Mouse (Mus musculus): ENCODE measurements around the gene Kcna2. TPM values are rescaled to one million over a fixed set of nuclear protein-coding genes. Genes with fewer than 3 reads are reported as not detected.

The Kcna2 gene
- polyA plus RNA-seq, 1 experiment = 46.9 TPM

DNA sequence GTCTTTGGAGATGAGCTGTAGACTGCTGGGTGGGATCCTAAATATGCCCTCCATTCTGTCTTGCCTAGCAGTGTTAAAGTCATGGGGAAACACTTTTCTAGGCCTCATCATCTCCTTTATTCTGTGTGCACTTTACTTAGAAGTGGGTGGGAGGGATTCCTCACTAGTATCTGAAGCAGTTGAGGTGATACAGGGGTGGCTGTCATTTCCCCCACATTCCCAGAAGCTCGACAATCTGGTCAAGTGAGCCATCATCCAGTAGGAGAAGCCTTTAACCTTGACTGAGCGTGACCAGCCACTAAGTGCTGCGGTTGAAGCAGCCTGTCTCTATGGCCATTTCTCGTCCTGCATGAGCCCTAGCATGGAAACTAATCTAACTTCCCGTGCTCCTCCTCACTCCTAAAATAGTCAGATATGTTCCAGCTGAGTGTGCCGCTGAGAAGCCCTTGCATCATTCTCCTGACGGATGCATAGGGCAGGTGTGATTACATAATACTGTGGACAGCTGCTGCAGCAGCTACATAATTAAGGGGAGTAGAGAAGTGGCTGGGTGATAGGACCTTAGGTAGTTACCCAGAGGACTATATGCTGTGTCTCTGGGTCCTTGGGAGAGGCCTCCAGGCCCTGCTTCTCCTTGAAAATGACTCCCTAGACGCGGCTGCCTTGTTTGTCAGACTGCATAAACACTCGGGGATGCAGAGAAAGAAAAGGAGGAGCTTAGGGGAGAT, 12.2 kb downstream of the Kcna2 start:
- WGBS = 38% methylated on average over 10 of the region's 10 CpGs
- H3K27ac ChIP-seq (ENCODE audit: insufficient read depth, low read depth, low read length) = peak overlapping the region; percentile 58
- H3K4me1 ChIP-seq (ENCODE audit: control insufficient read depth, insufficient read depth, low read length) = peaks cover 13% of the 10 kb centered on the region
- no peak overlapping the region for H3K4me3 ChIP-seq (ENCODE audit: insufficient read depth, low read depth, low read length)
- TF ChIP-seq CTCF (IDR thresholded peaks at IDR 0.05; ENCODE audit: insufficient read depth, low read depth, low read length) (no peak), POLR2A (IDR thresholded peaks at IDR 0.05; ENCODE audit: insufficient read depth, low read depth, low read length) (no peak)

DNA sequence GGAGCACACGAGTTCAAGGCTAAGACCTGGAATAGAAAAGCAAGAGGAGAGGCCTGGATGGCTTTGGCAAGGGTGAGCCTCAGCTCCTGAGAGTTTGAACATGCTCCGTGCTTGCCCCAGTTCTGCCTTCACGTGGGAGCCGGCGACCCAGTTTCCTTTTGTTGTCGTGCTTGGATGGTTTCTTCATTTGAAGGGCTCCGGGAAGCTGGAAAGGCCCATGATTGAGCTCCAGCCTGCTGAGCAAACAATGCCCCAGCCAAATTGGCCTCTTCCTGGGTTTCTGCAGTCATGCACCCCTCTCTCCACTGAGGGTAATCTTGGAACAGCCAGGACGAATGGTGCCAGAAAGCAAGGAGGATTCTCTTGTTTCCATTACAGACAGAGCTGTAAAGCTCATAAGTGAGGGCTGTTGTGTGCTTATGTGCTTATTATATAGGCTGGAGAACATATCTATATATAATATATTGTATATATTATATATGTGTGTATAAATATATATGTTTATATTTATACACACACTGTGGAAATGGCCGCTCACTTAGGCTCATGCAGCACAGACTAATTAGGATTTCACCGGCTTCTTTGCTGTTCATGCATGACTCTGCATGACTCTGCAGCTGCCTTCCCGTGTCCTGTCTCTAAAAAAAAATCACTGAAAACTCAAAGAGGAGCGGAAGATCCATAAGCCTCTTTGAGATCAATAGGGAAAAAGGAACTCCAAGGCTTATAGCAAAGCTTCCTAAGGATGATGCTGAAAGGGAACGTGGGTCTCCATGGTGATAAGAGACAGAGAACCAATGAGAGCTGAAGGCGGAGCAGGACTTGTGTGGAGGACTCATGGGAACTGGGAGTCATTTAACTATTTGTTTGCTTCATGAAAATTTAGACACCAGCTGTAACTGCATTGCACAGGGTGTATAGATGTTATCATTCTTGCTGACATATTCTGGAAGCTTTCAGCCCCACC, 13.1 kb downstream of the Kcna2 start:
- H3K4me3 ChIP-seq (ENCODE audit: insufficient read depth, low read depth, low read length) = peak overlapping the region; percentile 19
- no peak for TF ChIP-seq CTCF (IDR thresholded peaks at IDR 0.05; ENCODE audit: insufficient read depth, low read depth, low read length)
- TF ChIP-seq POLR2A (IDR thresholded peaks at IDR 0.05; ENCODE audit: insufficient read depth, low read depth, low read length) = no peak
- H3K4me1 ChIP-seq (ENCODE audit: control insufficient read depth, insufficient read depth, low read length) = peaks cover 13% of the 10 kb centered on the region
- 13% methylated on average over 14 of the region's 14 CpGs for WGBS
- H3K27ac ChIP-seq (ENCODE audit: insufficient read depth, low read depth, low read length) = peak overlapping the region; percentile 58

DNA sequence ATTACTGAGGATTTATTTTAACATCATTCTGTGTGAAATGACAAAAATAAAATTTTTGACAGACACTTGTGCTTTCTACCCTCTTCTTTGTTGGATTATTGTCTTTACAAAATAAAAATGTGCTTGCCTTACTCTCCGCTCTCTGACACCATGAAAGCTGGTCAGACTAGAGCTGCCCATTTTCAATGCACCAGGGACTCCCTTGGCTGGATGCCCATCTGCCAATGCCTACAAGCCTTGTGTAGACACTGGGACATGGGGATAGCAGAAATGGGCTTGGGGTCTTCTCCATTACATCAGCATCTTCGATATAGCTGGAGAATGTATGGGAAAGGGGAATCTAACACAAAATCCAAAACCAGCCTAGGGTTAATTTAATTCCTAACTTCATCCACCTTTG, 14.0 kb downstream of the Kcna2 start:
- Histone ChIP-seq H3K4me3 (ENCODE audit: insufficient read depth, low read depth, low read length) (no peak overlapping the region), H3K27ac (ENCODE audit: insufficient read depth, low read depth, low read length) (no peak overlapping the region), H3K4me1 (ENCODE audit: control insufficient read depth, insufficient read depth, low read length) (peaks cover 13% of the 10 kb centered on the region)
- 92% methylated on average over 2 of the region's 2 CpGs for WGBS
- no peak for TF ChIP-seq CTCF (IDR thresholded peaks at IDR 0.05; ENCODE audit: insufficient read depth, low read depth, low read length)
- no peak for TF ChIP-seq POLR2A (IDR thresholded peaks at IDR 0.05; ENCODE audit: insufficient read depth, low read depth, low read length)

DNA sequence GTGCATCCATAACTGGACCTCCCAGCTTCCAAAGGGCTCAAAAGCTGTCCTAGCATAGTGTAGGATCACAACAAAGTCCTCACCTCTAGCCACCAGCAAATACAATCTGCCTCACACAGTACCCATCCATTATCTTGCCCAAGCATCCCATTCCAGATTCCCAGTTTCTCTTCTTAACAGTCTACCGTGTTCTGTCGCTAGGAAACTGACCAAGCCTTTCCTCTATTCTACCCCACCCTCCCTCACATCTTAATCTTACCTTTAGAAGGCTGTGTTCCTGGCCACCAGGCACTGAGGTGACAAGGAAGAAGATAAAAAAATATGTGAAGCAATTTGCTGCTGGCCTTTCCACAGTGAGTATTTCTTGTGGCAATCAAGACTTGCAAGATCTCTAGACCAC, 14.8 kb downstream of the Kcna2 start:
- TF ChIP-seq POLR2A (IDR thresholded peaks at IDR 0.05; ENCODE audit: insufficient read depth, low read depth, low read length) = no peak
- Histone ChIP-seq H3K27ac (ENCODE audit: insufficient read depth, low read depth, low read length) (no peak overlapping the region), H3K4me1 (ENCODE audit: control insufficient read depth, insufficient read depth, low read length) (peaks cover 13% of the 10 kb centered on the region), H3K4me3 (ENCODE audit: insufficient read depth, low read depth, low read length) (no peak overlapping the region)
- WGBS = 77% methylated on average over 2 of the region's 2 CpGs

DNA sequence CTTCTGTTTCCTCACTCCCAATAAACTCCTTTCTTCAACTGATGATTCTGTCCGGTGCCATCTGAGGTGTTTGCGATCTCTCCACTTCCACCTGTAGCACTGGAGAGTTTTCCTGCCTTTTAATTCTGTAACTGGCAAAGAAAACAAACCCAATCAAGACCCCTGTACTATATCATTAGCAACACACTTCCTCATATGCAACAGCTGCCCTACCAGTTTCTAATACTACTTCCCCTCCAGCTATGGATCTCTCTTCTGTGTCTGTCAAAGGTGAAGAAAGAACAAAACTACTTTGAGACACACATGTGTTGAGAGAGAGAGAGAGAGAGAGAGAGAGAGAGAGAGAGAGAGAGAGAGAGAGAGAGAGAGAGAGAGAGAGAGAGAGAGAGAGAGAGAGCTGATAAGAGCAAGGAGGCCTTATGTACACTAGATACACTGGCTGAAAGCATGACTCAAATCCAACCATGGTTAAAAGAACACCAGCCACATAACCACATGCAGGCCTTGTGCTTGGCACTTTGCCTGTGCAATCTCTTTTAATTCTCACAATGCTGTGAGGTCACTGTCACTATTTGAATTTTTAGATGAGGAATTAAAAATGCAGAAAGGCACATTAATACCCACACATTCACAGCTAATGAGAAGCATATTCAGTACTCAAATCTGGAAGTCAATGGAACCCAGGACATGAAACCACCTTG, 19.1 kb downstream of the Kcna2 start:
- TF ChIP-seq POLR2A (IDR thresholded peaks at IDR 0.05; ENCODE audit: insufficient read depth, low read depth, low read length) (no peak), CTCF (IDR thresholded peaks at IDR 0.05; ENCODE audit: insufficient read depth, low read depth, low read length) (no peak)
- H3K4me3 ChIP-seq (ENCODE audit: insufficient read depth, low read depth, low read length) = no peak overlapping the region
- 96% methylated on average over 2 of the region's 2 CpGs for whole genome bisulfite sequencing
- H3K4me1 ChIP-seq (ENCODE audit: control insufficient read depth, insufficient read depth, low read length) = no peaks in the 10 kb centered on the region
- no peak overlapping the region for H3K27ac ChIP-seq (ENCODE audit: insufficient read depth, low read depth, low read length)

DNA sequence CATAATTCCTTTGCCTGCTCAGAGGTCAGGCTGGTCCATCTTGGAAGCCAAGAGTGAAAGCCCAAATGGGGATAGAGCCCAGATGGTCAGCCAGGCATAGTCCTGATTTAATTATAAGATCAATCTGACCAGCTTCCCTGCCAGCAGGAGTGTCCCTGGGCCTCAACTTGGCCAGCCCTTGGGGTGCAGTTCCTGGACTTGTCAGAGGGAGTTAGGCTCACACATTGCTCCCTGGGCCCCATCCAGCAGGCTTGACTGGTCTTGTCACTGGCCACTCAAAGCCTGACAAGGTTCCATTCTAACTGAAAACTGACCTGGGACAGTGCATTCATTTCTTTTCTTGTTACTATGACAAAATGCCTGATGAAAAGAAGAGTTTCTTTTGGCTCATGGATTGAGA, 21.4 kb downstream of the Kcna2 start:
- H3K4me1 ChIP-seq (ENCODE audit: control insufficient read depth, insufficient read depth, low read length) = no peaks in the 10 kb centered on the region
- no peak overlapping the region for H3K4me3 ChIP-seq (ENCODE audit: insufficient read depth, low read depth, low read length)
- no peak overlapping the region for H3K27ac ChIP-seq (ENCODE audit: insufficient read depth, low read depth, low read length)
- TF ChIP-seq CTCF (IDR thresholded peaks at IDR 0.05; ENCODE audit: insufficient read depth, low read depth, low read length) (no peak), POLR2A (IDR thresholded peaks at IDR 0.05; ENCODE audit: insufficient read depth, low read depth, low read length) (no peak)

DNA sequence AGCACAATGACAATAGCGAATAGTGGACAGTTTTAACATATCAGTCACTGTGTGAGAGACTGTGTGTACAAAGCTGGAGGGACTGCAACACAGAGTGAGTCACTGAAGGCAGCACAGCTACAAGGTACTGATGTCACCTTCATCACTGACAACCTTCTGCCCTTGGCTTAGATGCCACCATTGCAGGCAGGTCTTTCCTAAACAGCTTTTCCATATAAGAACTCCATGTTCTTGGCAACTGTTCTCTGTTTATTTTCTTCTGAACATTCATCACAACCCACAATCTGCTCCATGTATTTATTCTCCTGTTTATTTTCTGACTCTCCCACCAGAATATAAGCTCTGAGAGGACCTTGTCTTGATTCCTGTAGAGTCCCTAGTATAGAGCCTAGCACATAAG, 26.7 kb downstream of the Kcna2 start:
- TF ChIP-seq POLR2A (IDR thresholded peaks at IDR 0.05; ENCODE audit: insufficient read depth, low read depth, low read length) (no peak), CTCF (IDR thresholded peaks at IDR 0.05; ENCODE audit: insufficient read depth, low read depth, low read length) (no peak)

DNA sequence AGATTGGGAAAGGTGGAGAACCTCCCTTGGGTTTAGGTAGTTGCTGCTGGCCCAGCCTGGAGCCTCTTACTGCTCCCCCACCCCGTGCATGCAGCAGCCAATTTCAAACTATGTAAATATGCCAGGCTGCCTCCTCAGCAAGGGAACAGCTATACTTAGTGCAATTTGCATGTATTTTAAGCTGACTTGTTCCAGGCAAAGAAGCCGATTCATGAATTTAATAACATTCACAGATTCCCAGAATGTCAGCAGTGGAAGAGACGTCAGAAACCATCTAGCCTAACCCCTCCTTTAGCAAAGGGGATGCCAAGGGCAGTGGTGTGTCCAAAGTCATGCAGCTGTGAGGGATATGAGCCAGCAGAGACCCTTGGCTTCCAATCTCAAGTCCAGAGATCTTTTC, 27.5 kb downstream of the Kcna2 start:
- WGBS = 19% methylated on average over 3 of the region's 3 CpGs
- TF ChIP-seq CTCF (IDR thresholded peaks at IDR 0.05; ENCODE audit: insufficient read depth, low read depth, low read length) (no peak), POLR2A (IDR thresholded peaks at IDR 0.05; ENCODE audit: insufficient read depth, low read depth, low read length) (no peak)
- Histone ChIP-seq H3K27ac (ENCODE audit: insufficient read depth, low read depth, low read length) (no peak overlapping the region), H3K4me1 (ENCODE audit: control insufficient read depth, insufficient read depth, low read length) (peaks cover 9% of the 10 kb centered on the region), H3K4me3 (ENCODE audit: insufficient read depth, low read depth, low read length) (no peak overlapping the region)

More for the DNA sequence above, 26.7 kb downstream of the Kcna2 start:
- H3K27ac ChIP-seq (ENCODE audit: insufficient read depth, low read depth, low read length) = no peak overlapping the region
- peaks cover 9% of the 10 kb centered on the region for H3K4me1 ChIP-seq (ENCODE audit: control insufficient read depth, insufficient read depth, low read length)
- H3K4me3 ChIP-seq (ENCODE audit: insufficient read depth, low read depth, low read length) = no peak overlapping the region
- 87% methylated on average over 1 of the region's 1 CpGs for WGBS

Measured in olfactory bulb, adult 2 months (tissue).